15 mouse cellular contexts compared by ENCODE assay signal in genomic region chr19:24427258-24427657, GRCm38 (mm10). TPM values are rescaled to one million over a fixed set of nuclear protein-coding genes. Genes with fewer than 3 reads are reported as not detected.
DNase-seq lines count a peak whose midpoint lies in the region; ATAC-seq lines count a peak whose summit lies in the region.
"Had no signal": no experiment of that assay in that cellular context is flagged by ENCODE, and none has a peak within 500 bp of the region (broad histone marks: within the 10 kb centered on the region; RNA-seq: fewer than 3 reads in every experiment).

No protein-coding gene starts in this region.

- H3K4me2 ChIP-seq in heart, embryonic 14.5 days (ENCODE audit: low read length) = no peak overlapping the region
- H3K4me2 ChIP-seq in intestine, embryonic 15.5 days (replicated peaks) = no peak overlapping the region
- no peak overlapping the region for H3K4me2 ChIP-seq in stomach, embryonic 14.5 days (replicated peaks; ENCODE audit: low read depth, low read length)
- H3K4me2 ChIP-seq in midbrain, embryonic 16.5 days (ENCODE audit: low read length) = no peak overlapping the region
- H3K4me2 ChIP-seq: forebrain, embryonic 12.5 days; hindbrain, embryonic 14.5 days; liver, embryonic 12.5 days; midbrain, embryonic 11.5 days had no signal

- H3K9ac ChIP-seq in heart, embryonic 14.5 days (ENCODE audit: low read length) = peak overlapping the region; percentile 13; the same call in 1 of the 2 replicates
- H3K9ac ChIP-seq in intestine, embryonic 15.5 days = no peak overlapping the region
- no peak overlapping the region for H3K9ac ChIP-seq in stomach, embryonic 14.5 days (replicated peaks; ENCODE audit: low read depth, low read length)
- H3K9ac ChIP-seq in midbrain, embryonic 16.5 days (ENCODE audit: low read depth, low read length) = no peak overlapping the region
- H3K9ac ChIP-seq: forebrain, embryonic 12.5 days; hindbrain, embryonic 14.5 days; liver, embryonic 12.5 days had no signal

- no peaks in the 10 kb centered on the region for H3K27me3 ChIP-seq in heart, embryonic 14.5 days (ENCODE audit: control insufficient read depth, insufficient read depth, low read length)
- no peaks in the 10 kb centered on the region for H3K27me3 ChIP-seq in intestine, embryonic 15.5 days (replicated peaks)
- no peaks in the 10 kb centered on the region for H3K27me3 ChIP-seq in stomach, embryonic 14.5 days (ENCODE audit: control insufficient read depth, insufficient read depth, low read length)
- H3K27me3 ChIP-seq in midbrain, embryonic 16.5 days (ENCODE audit: control insufficient read depth, insufficient read depth, low read depth, low read length) = no peaks in the 10 kb centered on the region
- H3K27me3 ChIP-seq: forebrain, embryonic 12.5 days; liver, embryonic 12.5 days had no signal

- no peaks in the 10 kb centered on the region for H3K9me3 ChIP-seq in heart, embryonic 14.5 days (ENCODE audit: control insufficient read depth, low read length)
- no peaks in the 10 kb centered on the region for H3K9me3 ChIP-seq in intestine, embryonic 15.5 days
- H3K9me3 ChIP-seq in stomach, embryonic 14.5 days (ENCODE audit: control insufficient read depth, low read depth, low read length) = no peaks in the 10 kb centered on the region
- H3K9me3 ChIP-seq in midbrain, embryonic 16.5 days (replicated peaks; ENCODE audit: control insufficient read depth, low read length, poor library complexity, severe bottlenecking) = no peaks in the 10 kb centered on the region
- H3K9me3 ChIP-seq: forebrain, embryonic 12.5 days; liver, embryonic 12.5 days had no signal

- no peak overlapping the region for H3K4me3 ChIP-seq in heart, embryonic 14.5 days (ENCODE audit: control insufficient read depth in 1 of 2, insufficient read depth in 1 of 2, low read depth in 1 of 2, low read length in 2 of 2)
- no peak overlapping the region for H3K4me3 ChIP-seq in intestine, embryonic 15.5 days (replicated peaks)
- no peak overlapping the region for H3K4me3 ChIP-seq in stomach, embryonic 14.5 days (ENCODE audit: low read depth, low read length)
- no peak overlapping the region for H3K4me3 ChIP-seq in midbrain, embryonic 16.5 days (ENCODE audit: low read depth, low read length)
- H3K4me3 ChIP-seq: forebrain, embryonic 12.5 days; liver, embryonic 12.5 days had no signal

- no peak for DNase-seq in heart, postnatal 25 days (ENCODE audit: low spot score)
- DNase-seq in gonadal fat pad, adult 2 months (ENCODE audit: low read depth) = peak; percentile 40
- DNase-seq in layer of hippocampus, adult 11-12 months (ENCODE audit: low spot score) = no peak
- DNase-seq: cerebellum, adult 9-11 months; gastrocnemius, postnatal 14 days; layer of hippocampus, adult 9-11 months had no signal

- no peak for ATAC-seq in heart, embryonic 14.5 days (ENCODE audit: insufficient number of reproducible peaks, insufficient read depth, low FRiP score, low read depth)
- ATAC-seq in intestine, embryonic 15.5 days = peak; percentile 53; the same call in 1 of the 2 replicates
- peak; percentile 88 for ATAC-seq in stomach, embryonic 14.5 days (ENCODE audit: insufficient number of reproducible peaks, insufficient read depth, low FRiP score, low read depth)
- no peak for ATAC-seq in midbrain, embryonic 16.5 days
- ATAC-seq: liver, embryonic 12.5 days had no signal

- peaks cover 7 to 12% of the 10 kb centered on the region in 2 experiments; a peak in 3 of 4 replicates for H3K4me1 ChIP-seq in heart, embryonic 14.5 days (ENCODE audit: control insufficient read depth in 2 of 2, insufficient read depth in 2 of 2, low read length in 2 of 2)
- no peaks in the 10 kb centered on the region for H3K4me1 ChIP-seq in intestine, embryonic 15.5 days (replicated peaks)
- H3K4me1 ChIP-seq in stomach, embryonic 14.5 days (ENCODE audit: control insufficient read depth, insufficient read depth, low read length) = no peaks in the 10 kb centered on the region
- no peaks in the 10 kb centered on the region for H3K4me1 ChIP-seq in midbrain, embryonic 16.5 days (ENCODE audit: control insufficient read depth, insufficient read depth, low read length)
- H3K4me1 ChIP-seq: forebrain, embryonic 12.5 days; liver, embryonic 12.5 days had no signal

- WGBS in heart, embryonic 14.5 days = 60% methylated on average over 4 of the region's 4 CpGs
- WGBS in intestine, embryonic 15.5 days = 46% methylated on average over 4 of the region's 4 CpGs
- WGBS in stomach, embryonic 14.5 days = 42% methylated on average over 4 of the region's 4 CpGs
- 80% methylated on average over 4 of the region's 4 CpGs for WGBS in midbrain, embryonic 16.5 days

- no peaks in the 10 kb centered on the region for H3K36me3 ChIP-seq in heart, embryonic 14.5 days (ENCODE audit: control insufficient read depth, insufficient read depth, low read length)
- H3K36me3 ChIP-seq in intestine, embryonic 15.5 days = no peaks in the 10 kb centered on the region
- no peaks in the 10 kb centered on the region for H3K36me3 ChIP-seq in stomach, embryonic 14.5 days (ENCODE audit: control insufficient read depth, insufficient read depth, low read length)
- no peaks in the 10 kb centered on the region for H3K36me3 ChIP-seq in midbrain, embryonic 16.5 days (ENCODE audit: control insufficient read depth, insufficient read depth, low read length)
- H3K36me3 ChIP-seq: forebrain, embryonic 12.5 days; liver, embryonic 12.5 days had no signal

- H3K27ac ChIP-seq in heart, embryonic 14.5 days (replicated peaks in 1 of 2; ENCODE audit: control insufficient read depth in 1 of 2, insufficient read depth in 1 of 2, low read depth in 2 of 2, low read length in 2 of 2) = peak overlapping the region; percentile 71 to 90
- H3K27ac ChIP-seq in intestine, embryonic 15.5 days = no peak overlapping the region
- H3K27ac ChIP-seq in stomach, embryonic 14.5 days (ENCODE audit: low read length) = 0 out of 2 replicates have a peak overlapping the region, but pooled peaks have one; percentile 18
- H3K27ac ChIP-seq in midbrain, embryonic 16.5 days (ENCODE audit: low read length) = no peak overlapping the region
- H3K27ac ChIP-seq: forebrain, embryonic 12.5 days; hindbrain, embryonic 14.5 days; liver, embryonic 12.5 days; macrophage had no signal

- intact Hi-C loops in heart, postnatal 25 days (cut with DNase I) = no loop called here

RNA-seq across cellular contexts. Expression of gene Fam122a, which starts 49.9 kb away (rescaled TPM):
- 49.2 and 49.8 TPM in 2 replicates for polyA plus RNA-seq in heart, embryonic 14.5 days (2014; fragmentation: Nextera tagmentation; extraction: Ambion mirVana)
- 10 to 100 TPM; 19.9 to 20.9 TPM for total RNA-seq in heart, postnatal 25 days (2021)
- polyA plus RNA-seq in gonadal fat pad, adult 2 months (2012; rRNA removed) = 27.4 and 31.2 TPM in 2 replicates
- polyA plus RNA-seq in intestine, embryonic 15.5 days (2015; fragmentation: Nextera tagmentation; extraction: Ambion mirVana) = 44.5 and 50.0 TPM in 2 replicates
- polyA plus RNA-seq in stomach, embryonic 14.5 days (2014; fragmentation: Nextera tagmentation; extraction: Ambion mirVana) = 52.2 and 54.1 TPM in 2 replicates
- polyA plus RNA-seq in midbrain, embryonic 16.5 days (2015; fragmentation: Nextera tagmentation; extraction: Ambion mirVana) = 52.7 and 52.9 TPM in 2 replicates

Comparison
In these comparisons a context has a peak if more than half of its experiments do, and no peak if none do; other contexts are left out.
1. ATAC-seq: peak in intestine, embryonic 15.5 days (single experiment) and stomach, embryonic 14.5 days (single experiment); none in heart, embryonic 14.5 days (single experiment) and midbrain, embryonic 16.5 days (single experiment).
2. H3K27ac ChIP-seq: peak in heart, embryonic 14.5 days (2 of 2) and stomach, embryonic 14.5 days (single experiment); none in intestine, embryonic 15.5 days (single experiment) and midbrain, embryonic 16.5 days (single experiment).